Mouse (Mus musculus) WW6 (cell line): ENCODE data around the gene Cck.
A peak's percentile ranks its signal among the peaks of the same experiment; 100 is the strongest.
"Not testable (repeated sequence)": the region's sequence is repeated elsewhere in the genome, so short reads cannot be mapped to it uniquely, and the experiment has no call there.

Source experiments
- DNase-seq: peaks from one replicate; pipeline ENCODE4 v3.0.0-alpha.2; 2013; ENCODE audit warnings: low read depth, low spot score

Cck gene

DNA sequence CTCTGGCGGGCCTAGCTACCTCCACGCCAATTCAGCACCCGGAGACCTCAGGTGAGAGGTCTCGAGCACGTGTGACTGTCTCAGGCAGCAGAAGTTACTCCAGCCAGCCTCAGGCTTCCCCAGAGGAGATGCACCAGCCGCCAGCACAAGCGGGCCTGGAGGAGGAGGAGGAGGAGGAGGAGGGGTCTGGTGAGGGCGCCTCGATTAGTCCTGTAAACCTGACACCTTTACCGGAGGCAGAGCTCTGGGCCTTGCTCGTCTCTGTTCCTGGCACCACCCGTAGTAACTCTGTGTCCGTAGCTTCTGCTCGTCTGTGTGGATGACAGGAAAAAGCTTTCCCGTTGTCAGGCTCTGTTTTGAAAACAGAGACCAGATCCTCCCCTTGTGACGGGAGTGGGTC lies 35.0 kb downstream of the Cck start:
- DNase-seq = no peak

DNA sequence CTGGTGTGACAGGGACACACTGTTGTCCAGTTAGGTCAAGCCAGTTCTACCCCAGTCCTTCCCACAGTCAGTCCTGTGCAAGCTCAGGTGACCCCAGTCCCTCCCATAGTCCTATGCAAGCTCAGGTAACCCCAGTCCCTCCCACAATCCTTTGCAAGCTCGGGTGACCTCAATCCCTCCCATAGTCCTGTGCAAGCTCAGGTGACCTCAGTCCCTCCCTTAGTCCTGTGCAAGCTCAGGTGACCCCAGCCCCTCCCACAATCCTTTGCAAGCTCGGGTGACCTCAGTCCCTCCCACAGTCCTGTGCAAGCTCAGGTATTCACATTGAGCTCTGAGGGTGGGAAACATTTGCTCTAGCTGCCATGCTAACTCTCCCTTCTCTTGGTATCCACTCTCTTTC lies 35.5 kb downstream of the Cck start:
- DNase-seq = no peak

DNA sequence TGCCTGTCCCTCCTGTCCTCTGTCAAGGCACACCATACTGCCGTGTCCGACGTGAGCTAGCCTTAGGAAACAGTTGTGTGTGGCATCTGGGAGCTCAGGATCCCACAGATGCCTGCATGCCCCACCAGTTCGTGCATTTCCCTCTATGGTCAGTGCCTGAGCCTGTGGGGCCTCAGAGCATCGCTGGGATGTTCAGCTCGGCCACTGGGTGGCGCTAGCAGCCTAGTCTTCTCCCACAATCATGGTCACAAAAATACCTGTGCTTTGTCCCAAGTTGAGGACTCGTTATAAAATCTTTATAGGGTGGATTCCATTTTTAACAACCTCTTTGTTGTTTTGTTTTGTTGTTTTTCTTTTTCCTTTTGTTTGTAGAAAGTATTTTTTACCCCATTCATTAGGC lies 37.0 kb downstream of the Cck start:
- DNase-seq = no peak

DNA sequence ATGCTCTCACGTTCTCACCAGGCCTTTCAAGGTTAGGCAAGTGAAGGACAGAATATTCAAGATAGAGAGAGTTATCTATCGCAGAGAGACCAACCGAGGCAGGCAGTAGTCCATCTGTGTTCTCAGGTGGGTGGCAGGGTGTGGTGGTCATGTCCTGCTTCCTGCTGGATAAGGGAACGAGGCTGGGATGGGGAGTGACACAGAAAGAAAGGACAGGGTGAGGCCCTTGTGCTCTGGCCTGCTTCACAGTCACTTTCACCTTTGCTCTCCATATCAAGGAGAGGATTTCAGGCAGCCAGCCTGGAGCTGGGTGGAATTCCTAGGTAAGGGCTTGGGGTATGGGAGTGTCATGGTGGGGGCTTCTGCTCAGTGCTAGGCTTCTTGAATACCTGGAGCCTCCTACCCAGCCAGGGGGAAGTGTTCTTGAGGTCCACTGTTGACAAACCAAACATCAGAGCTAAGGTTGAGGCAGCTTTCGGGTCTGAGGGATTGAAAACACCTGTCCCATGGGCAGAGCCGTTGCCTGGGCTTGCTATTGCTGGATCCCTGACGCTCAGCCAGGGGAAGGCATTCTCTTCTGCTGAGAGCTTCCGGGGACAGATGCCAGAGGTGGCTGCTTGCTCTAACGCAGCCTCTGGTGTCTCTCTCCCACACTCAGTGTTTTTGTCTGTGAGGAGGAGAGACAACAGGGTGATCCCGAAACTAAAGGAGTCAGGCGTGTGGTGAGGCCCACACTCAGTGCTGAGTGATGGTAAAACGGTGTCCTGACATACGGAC lies 38.6 kb downstream of the Cck start:
- DNase-seq = no peak

DNA sequence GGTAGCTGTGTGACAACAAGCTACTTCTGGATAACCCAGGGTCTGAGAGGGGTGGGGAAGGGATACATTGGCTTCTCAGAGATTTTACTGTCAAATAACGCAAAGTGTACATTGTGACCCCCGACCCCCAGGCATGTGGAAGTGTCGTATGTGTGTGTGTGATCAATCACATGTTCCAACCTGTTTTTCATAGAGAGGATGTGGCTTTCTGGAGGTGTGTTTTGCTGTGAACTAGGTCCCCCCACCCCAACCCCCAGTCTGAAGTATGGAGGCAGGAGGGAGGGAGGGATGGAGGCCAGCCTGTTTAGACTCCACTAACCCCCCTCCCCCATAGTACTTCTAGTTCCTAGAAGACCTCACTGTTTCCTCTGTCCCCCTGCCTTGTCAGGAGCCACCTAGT lies 40.6 kb downstream of the Cck start:
- DNase-seq = no peak

DNA sequence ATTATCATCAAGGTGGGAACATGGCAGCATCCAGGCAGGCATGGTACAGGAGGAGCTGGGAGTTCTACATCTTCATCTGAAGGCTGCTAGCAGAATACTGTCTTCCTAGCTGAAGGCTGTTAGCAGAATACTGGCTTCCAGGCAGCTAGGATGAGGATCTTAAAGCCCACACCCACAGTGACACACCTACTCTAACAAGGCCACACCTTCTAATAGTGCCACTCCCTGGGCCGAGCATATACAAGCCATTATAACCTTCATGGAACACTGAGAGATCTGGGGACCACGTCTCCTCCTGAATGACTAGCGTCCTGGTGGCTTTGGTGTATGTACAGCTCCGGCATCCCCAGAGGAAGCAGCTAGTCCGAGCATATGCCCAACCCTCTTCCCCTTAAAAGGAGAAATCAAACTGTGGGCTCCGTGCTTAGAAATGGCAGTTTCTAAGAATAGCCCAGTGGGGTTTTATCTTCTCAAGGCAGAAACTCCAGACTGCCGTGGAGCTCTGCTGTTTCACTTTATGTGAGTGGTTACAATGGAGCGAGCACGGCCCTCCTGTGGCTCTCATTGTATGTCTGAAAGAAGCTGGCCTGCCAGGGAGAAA lies 43.1 kb downstream of the Cck start:
- not testable (repeated sequence) for DNase-seq

DNA sequence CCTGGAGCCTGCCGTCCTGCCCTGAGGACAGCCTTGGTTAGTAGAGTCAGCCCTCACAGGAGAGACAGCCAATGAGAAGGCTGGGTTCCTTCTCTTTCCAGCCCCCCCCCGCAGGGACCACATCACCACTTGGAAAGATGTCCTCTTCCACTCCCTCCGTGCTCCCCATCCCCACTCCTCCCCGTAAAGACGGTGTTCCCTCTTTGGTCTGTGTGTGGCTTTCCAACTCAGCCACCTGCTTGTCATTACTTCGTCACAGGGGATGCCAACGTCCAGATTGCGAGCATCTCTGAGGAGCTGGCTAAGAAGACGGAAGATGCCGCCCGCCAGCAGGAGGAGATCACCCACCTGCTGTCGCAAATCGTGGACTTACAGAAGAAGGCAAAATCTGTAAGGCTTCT lies 49.1 kb downstream of the Cck start:
- DNase-seq = no peak

DNA sequence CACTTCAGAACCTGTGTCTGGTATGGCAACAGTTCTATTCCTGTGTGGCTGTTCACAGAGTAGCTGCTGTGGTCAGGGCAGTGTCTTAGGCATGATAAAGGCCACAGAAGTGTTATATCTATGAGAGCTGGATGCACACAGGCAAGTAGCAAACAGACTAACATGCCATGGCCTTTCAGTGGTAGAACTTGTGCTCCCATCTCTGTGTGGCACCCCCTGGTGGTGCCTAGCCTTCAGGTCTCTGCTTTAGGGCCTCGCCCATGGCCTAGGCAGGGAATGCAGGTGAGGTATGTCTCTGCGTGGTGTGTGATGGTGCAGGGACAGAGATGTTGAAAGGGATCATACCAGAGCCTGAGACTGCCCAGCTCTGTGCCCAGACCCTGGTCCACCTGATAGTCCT lies 50.1 kb downstream of the Cck start:
- DNase-seq = no peak

DNA sequence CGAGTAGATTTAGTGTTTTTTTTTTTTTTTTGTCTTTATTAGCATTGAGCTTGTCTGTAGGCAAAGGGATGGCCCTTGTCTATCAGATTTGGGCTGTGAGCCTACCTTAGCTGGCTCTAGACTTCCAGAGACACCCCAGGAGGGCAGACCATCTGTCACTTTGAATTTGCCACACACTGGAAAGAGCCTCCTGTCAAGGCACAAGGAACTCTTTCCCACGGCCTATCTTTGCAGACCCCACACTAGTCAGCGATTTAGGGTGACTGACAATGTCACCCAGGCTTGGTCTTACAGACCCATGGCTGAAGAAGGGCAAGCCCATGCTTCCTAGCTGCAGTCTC lies 51.2 kb downstream of the Cck start:
- DNase-seq = no peak

DNA sequence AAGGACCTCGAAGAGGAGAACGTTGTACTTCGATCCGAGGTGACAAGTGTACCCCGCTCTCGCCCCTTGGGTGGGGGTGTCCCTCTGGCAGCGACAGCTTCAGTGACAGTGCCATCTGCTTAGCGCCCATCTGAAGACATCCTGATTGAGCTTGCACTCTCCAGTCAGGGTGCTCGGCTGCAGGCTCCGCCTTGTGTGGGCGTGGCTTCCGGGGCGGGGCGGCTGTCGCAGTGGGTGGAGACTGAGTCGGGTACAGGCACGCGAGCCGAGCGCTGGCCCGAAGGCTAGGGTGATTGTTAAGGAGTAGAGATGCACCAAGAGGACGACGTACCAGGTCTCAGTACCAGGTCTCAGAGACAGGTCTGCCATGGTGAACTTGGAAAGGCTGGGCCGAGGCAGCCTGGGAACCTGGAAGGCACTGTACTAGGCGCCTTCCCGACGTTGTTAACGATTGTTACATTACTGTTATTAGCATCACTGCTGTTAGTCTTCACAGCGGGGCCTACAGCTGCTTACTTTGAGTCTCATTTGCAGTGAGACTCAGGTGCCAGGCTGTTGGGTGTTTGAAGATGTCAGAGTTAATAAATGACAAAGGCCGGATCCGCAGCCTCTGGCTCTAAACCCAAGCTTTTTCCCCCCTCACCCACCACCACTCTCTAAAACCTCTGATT lies 51.7 kb downstream of the Cck start:
- DNase-seq = peak; percentile 20

DNA sequence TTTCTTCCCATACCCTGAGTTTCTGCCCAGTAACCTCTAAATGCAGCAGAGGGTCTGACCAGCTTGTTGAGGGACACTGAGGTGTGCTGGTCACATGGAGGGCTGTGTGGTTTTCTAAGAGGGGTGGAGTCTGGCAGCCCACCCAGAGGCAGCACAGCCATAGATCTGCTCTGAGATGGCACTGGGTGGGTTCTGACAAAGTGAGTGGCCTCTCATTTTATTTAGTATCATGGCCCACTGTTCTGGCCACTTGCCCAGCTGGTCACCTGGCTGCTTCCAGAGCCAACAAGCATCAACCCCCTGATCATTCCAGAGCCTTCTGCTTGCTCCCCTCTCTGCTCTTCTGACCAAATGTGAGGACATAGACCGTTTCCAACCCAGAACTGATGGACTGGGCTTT lies 53.3 kb downstream of the Cck start:
- no peak for DNase-seq
